Mouse (Mus musculus) small intestine, adult 2 months (tissue): ENCODE measurements around the gene Poc1b.

Experiments
- CTCF ChIP-seq: fragments of 200-500 bp; IDR thresholded peaks from 2 replicates; pipeline ENCODE4 v1.5.1; 2012; ENCODE audit warnings: low read depth, mild to moderate bottlenecking, control low read depth, inconsistent platforms, low read length, moderate library complexity, mixed read lengths; ENCODE audit not compliant: insufficient replicate concordance, insufficient read length; ENCODE audit errors: extremely low read depth
- POLR2A ChIP-seq: fragments of 200-500 bp; IDR thresholded peaks from 2 replicates; pipeline ENCODE4 v1.6.1; 2012; ENCODE audit warnings: low read depth, mild to moderate bottlenecking, control low read depth, inconsistent platforms, low read length, moderate library complexity

GRCm38 (mm10) chr10:99172906-99173507 lies 66.2 kb downstream of the Poc1b start:
- TF ChIP-seq POLR2A = no peak
- no peak for TF ChIP-seq CTCF
